Mouse (Mus musculus) heart, embryonic 15.5 days (tissue): ENCODE data around the gene Ppp2ca. TPM values are rescaled to one million over a fixed set of nuclear protein-coding genes. Genes with fewer than 3 reads are reported as not detected.

Experiments used
- ATAC-seq: fragments of 200-750 bp; cut with Nextera tagmentation; replicated peaks from 2 replicates; pipeline ENCODE4 v1.8.0; 2017; ENCODE audit warnings: low read depth, moderate TSS enrichment; ENCODE audit not compliant: insufficient number of reproducible peaks, insufficient read depth, low FRiP score
- H3K27ac ChIP-seq: fragments of 300-500 bp; sonication (generic); 2 replicates; pipeline ENCODE4 v1.5.1; 2015; ENCODE audit warnings: mild to moderate bottlenecking, inconsistent platforms
- H3K27me3 ChIP-seq: fragments of 300-500 bp; sonication (generic); 2 replicates; pipeline ENCODE4 v1.6.1; 2015; ENCODE audit warnings: inconsistent platforms
- H3K36me3 ChIP-seq: fragments of 300-500 bp; sonication (generic); 2 replicates; pipeline ENCODE4 v1.6.1; 2015; ENCODE audit warnings: mild to moderate bottlenecking, inconsistent platforms
- H3K4me1 ChIP-seq: fragments of 300-500 bp; sonication (generic); replicated peaks from 2 replicates; pipeline ENCODE4 v1.6.1; 2015; ENCODE audit warnings: inconsistent platforms
- H3K4me2 ChIP-seq: fragments of 300-500 bp; sonication (generic); 2 replicates; pipeline ENCODE4 v1.6.1; 2015; ENCODE audit warnings: inconsistent platforms, mild to moderate bottlenecking, moderate library complexity
- H3K4me3 ChIP-seq: fragments of 300-500 bp; sonication (generic); 2 replicates; pipeline ENCODE4 v1.5.1; 2015; ENCODE audit warnings: mild to moderate bottlenecking, inconsistent platforms
- H3K9ac ChIP-seq: fragments of 300-500 bp; sonication (generic); 2 replicates; pipeline ENCODE4 v1.6.1; 2015; ENCODE audit warnings: mild to moderate bottlenecking, inconsistent platforms
- H3K9me3 ChIP-seq: fragments of 300-500 bp; sonication (generic); replicated peaks from 2 replicates; pipeline ENCODE4 v1.6.1; 2016; ENCODE audit warnings: inconsistent platforms
- WGBS: fragments of 180-500 bp; shearing (Covaris S2); methylation state at CpG from one replicate; pipeline ENCODE4 v1.1.7; 2015; ENCODE audit warnings: mixed read lengths; 5-methylcytosine and 5-hydroxymethylcytosine counted together
- polyA plus RNA-seq: library from polyadenylated mRNA; unstranded; fragments of >200 nt; fragmentation: Nextera tagmentation; extraction: Ambion mirVana; gene quantifications from 2 replicates; pipeline ENCODE4 v1.2.1, GENCODE M21; 2015

Ppp2ca gene
- polyA plus RNA-seq, 1 experiment from 2014 or later: 62.0 TPM

DNA sequence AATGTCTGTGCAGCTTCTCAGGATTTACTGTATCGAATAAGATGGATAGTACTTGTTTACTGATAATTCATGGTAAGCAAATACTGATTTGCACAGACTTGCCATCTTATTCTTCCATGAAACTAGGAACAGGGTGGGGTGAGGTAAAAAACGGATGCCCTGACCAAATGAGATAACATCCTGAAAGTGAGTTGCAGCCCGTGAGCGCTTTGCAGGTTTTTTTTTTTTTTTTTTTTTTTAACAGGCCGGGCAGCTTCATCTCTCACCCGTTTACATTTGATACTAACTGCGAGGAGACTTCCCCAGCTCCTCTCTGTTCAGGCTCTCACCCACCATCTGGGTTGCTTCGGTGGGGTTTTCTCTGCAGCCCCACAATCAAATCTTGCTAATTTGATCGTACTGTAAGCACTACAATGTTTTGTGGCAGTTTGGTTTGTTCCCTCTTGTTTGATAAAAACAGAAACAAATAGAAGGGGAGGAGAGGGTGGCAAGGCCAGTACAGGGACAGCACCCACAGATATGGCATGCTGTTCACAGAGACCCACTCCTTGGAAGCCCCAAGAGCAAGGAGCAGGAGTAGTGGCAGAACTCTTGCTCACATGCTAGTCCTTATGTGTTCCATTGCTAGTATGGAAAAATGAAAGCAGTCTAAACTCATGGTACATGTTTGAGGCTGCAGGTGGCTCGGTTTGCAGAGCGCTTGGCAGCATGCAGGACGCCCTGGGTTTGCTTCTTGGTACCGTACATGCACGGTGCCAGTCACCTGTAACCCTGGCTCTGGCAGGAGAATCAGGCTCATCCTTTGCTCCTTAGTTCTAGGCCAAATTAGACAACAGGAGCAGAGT, 23.6 kb upstream of the Ppp2ca start:
- Histone ChIP-seq H3K27me3 (no peaks in the 10 kb centered on the region), H3K36me3 (no peaks in the 10 kb centered on the region), H3K4me3 (no peak overlapping the region), H3K9ac (no peak overlapping the region), H3K4me2 (no peak overlapping the region), H3K4me1 (peaks cover 13% of the 10 kb centered on the region), H3K9me3 (no peaks in the 10 kb centered on the region), H3K27ac (no peak overlapping the region)
- 56% methylated on average over 14 of the region's 14 CpGs for WGBS
- ATAC-seq: no peak

DNA sequence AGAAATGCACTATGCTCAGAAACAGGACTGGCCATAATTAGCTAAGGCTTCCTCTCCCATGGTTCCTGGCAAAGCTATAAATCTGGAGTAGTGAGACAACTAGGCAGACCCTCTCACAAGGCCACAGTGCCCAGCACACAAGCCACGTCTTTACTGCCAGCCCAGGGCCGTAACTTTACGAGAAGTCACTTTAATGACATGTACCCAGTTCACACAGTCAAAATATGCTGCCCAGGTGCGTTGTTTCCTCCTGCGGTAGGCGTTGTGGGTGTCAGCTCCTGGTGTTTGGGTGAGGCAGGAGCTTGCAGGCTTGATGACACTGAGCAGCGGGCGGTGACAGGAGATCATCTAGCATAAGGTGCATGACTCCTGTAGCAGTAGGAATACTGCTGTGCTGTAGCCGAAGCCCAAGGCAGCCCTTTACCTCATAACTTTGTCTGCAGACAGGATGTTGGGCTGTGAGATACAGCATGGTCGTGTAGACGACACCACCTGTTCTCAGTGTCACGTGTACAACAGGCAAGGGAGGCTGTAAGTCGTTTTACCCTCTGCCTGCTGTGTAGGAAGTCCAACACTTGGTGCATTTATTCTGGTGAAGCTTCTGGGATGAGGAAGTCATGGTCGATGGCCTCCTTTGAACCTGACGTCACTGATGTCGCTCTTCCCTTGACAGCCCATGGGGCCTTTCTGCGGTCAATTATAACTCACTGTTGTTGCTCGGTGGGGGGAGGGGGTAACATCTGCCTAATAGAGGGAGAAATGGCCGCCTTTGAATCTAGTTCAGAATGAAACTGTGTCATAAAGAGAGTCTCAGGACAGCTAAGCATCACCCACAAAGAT, 22.5 kb upstream of the Ppp2ca start:
- no peaks in the 10 kb centered on the region for H3K9me3 ChIP-seq
- H3K4me2 ChIP-seq: no peak overlapping the region
- no peak overlapping the region for H3K27ac ChIP-seq
- no peaks in the 10 kb centered on the region for H3K27me3 ChIP-seq
- ATAC-seq: no peak
- H3K36me3 ChIP-seq: no peaks in the 10 kb centered on the region
- WGBS: 69% methylated on average over 19 of the region's 19 CpGs
- no peak overlapping the region for H3K4me3 ChIP-seq
- H3K4me1 ChIP-seq: peaks cover 15% of the 10 kb centered on the region
- H3K9ac ChIP-seq: no peak overlapping the region

DNA sequence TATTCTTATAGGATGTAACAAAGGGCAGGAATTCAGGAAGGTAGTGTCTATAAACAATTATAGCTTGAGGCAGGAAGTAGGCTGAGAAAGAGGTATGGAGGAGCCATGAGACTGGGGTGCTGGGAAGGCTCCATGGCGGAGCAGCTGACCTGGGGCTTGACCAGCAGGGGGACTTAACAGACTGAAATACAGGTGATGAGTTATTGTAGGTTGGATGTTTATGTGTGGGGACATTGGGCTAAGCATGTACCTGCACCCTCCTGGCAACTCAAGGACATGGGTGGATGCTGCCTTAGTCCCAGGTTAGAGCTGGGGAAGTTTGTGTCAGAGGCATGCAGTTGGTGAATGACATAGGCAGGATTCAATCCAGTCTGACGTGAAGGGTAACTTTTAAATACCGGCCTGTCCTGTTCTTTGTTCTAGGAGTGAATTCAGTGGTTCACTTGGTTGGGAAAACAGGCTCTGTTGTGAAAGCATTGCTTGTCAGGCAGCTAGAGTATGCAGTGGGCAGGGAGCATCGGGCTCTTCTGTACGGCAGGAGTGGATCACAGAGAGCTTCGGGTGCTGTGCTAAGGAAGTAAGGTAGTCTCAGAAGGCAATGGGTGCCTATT, 21.6 kb upstream of the Ppp2ca start:
- H3K27ac ChIP-seq: no peak overlapping the region
- no peak overlapping the region for H3K4me2 ChIP-seq
- no peaks in the 10 kb centered on the region for H3K27me3 ChIP-seq
- peaks cover 15% of the 10 kb centered on the region for H3K4me1 ChIP-seq
- 87% methylated on average over 6 of the region's 6 CpGs for WGBS
- no peaks in the 10 kb centered on the region for H3K36me3 ChIP-seq
- no peak overlapping the region for H3K4me3 ChIP-seq
- no peak for ATAC-seq
- H3K9ac ChIP-seq: no peak overlapping the region
- no peaks in the 10 kb centered on the region for H3K9me3 ChIP-seq

DNA sequence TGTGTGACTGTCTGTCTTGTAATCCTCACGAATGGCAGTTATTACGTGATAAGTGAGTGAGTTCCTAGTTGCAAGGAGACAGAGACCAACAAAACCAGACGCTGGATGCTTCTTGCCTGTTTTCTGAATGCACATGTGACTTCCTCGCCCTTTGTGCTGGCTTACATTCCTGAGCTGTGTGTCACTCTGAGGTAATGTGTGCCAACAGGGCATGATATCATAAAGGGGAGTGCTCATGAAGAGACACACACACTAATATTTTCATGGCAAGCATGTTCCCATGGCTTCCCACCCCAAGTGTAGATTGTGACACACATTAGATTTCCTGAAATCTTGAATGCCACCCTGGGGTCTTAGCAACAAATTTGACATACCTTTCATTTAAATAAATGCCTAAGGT, 20.5 kb upstream of the Ppp2ca start:
- Histone ChIP-seq H3K4me3 (no peak overlapping the region), H3K4me2 (no peak overlapping the region), H3K9ac (no peak overlapping the region), H3K27ac (peak overlapping the region; percentile 39), H3K27me3 (no peaks in the 10 kb centered on the region), H3K9me3 (no peaks in the 10 kb centered on the region), H3K4me1 (peaks cover 15% of the 10 kb centered on the region), H3K36me3 (no peaks in the 10 kb centered on the region)
- ATAC-seq: 0 out of 2 replicates have a peak, but pooled peaks have one; percentile 41
- WGBS: 39% methylated on average over 4 of the region's 4 CpGs

DNA sequence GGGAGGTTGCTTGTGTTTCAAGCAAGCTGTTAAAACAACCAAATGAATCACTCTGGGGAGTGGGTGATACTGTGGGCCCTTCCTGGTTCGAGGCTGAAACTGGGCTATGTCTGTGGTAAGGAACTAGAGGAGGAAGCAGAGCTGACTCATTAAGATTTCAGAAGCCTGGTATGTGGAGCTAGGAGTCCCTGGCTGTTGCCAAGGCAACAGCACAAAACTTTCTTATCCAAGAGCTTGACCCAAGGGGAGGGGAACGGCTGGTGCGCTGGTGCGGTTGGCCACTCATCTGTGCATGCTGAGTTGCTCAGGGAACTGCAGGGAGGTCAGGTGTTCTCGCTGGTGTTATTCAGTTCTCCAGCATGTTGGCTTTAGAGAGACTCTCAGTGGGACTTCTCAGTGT, 18.5 kb upstream of the Ppp2ca start:
- H3K9ac ChIP-seq: no peak overlapping the region
- ATAC-seq: no peak; the same call in 1 of the 2 replicates

DNA sequence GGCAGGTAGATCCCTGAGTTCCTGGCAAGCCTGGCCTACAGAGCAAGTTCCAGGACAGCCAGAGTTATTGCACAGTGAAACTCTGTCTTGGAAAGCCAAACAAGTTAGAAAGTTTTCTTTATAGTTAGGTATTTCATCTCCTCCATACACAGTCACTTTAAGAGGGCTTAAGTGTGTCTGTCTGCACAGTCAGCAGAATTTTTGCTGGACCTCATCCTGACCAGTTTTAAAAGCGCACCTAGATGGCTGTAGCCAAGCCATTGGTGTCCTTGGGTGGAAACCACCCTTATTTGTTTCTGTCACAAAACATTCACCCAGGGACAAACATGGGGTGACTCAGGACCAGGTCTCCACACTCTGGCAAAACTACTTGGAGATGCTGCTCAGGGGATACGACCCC, 17.8 kb upstream of the Ppp2ca start:
- 92% methylated on average over 2 of the region's 2 CpGs for WGBS
- no peaks in the 10 kb centered on the region for H3K9me3 ChIP-seq
- H3K9ac ChIP-seq: no peak overlapping the region
- no peak for ATAC-seq
- peaks cover 15% of the 10 kb centered on the region for H3K4me1 ChIP-seq
- no peaks in the 10 kb centered on the region for H3K27me3 ChIP-seq
- H3K27ac ChIP-seq: no peak overlapping the region
- H3K4me3 ChIP-seq: no peak overlapping the region
- H3K36me3 ChIP-seq: no peaks in the 10 kb centered on the region
- no peak overlapping the region for H3K4me2 ChIP-seq

More for the DNA sequence above, 18.5 kb upstream of the Ppp2ca start:
- H3K27ac ChIP-seq: no peak overlapping the region
- peaks cover 15% of the 10 kb centered on the region for H3K4me1 ChIP-seq
- H3K4me3 ChIP-seq: no peak overlapping the region
- H3K9me3 ChIP-seq: no peaks in the 10 kb centered on the region
- H3K36me3 ChIP-seq: no peaks in the 10 kb centered on the region
- no peak overlapping the region for H3K4me2 ChIP-seq
- 28% methylated on average over 5 of the region's 5 CpGs for WGBS
- H3K27me3 ChIP-seq: no peaks in the 10 kb centered on the region

DNA sequence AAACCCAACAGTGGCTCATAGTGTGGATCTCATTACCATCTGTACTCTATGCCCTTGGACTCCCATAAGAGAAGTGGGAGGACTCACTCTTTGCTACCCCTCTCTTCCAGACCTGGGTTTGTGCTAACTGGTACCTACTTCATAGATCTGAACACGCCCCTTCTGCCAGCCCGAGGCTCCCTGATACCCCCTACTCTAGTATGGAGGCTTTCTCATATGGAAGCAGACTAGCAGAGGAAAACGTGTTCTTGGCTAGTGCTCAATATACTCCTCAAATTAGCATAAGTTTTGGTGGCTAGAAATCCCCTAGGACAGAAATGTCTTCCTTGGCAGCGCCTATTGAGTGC, 12.7 kb upstream of the Ppp2ca start:
- Histone ChIP-seq H3K4me2 (peak overlapping the region; percentile 41), H3K27ac (peak overlapping the region; percentile 77), H3K27me3 (no peaks in the 10 kb centered on the region), H3K9me3 (no peaks in the 10 kb centered on the region), H3K36me3 (no peaks in the 10 kb centered on the region), H3K4me3 (no peak overlapping the region), H3K4me1 (peaks cover 28% of the 10 kb centered on the region), H3K9ac (no peak overlapping the region)
- 53% methylated on average over 4 of the region's 4 CpGs for WGBS
- no peak for ATAC-seq

DNA sequence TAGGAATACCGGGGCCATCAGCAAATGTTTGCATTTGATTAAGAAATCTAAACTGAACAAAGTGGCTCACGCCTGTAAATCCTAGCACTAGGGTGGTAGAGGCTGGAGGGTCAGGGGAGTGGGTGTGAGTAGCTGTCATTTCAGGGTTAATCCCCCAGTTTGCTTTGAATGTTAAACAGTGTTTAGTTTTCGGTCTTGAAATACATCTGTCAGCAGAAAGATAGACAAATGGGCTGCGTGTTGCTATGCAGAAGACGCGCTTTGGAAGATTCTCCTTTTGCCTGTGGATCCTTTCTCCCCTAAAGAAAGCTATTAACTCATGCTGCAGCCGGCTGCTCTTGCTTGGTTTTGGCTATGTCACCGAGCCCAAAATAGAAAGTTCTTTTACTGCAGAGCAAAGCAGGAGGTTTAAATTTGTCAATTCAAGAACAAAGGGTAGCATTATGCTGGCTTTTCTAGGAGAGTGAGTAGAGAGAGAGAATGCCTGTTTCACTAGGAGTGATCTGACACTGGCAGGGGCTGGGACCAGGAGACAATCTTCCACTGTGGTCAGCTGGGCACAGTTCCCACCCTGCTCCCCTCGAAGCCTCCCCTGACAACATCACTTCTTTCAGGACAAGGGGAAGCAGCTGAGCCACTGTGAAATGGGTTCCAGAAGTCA, 12.1 kb upstream of the Ppp2ca start:
- H3K27ac ChIP-seq: peak overlapping the region; percentile 77
- no peaks in the 10 kb centered on the region for H3K27me3 ChIP-seq
- H3K4me2 ChIP-seq: peak overlapping the region; percentile 41
- H3K9ac ChIP-seq: peak overlapping the region; percentile 20; the same call in 1 of the 2 replicates
- no peak overlapping the region for H3K4me3 ChIP-seq
- no peak; the same call in 1 of the 2 replicates for ATAC-seq
- WGBS: 32% methylated on average over 9 of the region's 9 CpGs
- H3K9me3 ChIP-seq: no peaks in the 10 kb centered on the region
- H3K4me1 ChIP-seq: peaks cover 28% of the 10 kb centered on the region
- H3K36me3 ChIP-seq: no peaks in the 10 kb centered on the region

DNA sequence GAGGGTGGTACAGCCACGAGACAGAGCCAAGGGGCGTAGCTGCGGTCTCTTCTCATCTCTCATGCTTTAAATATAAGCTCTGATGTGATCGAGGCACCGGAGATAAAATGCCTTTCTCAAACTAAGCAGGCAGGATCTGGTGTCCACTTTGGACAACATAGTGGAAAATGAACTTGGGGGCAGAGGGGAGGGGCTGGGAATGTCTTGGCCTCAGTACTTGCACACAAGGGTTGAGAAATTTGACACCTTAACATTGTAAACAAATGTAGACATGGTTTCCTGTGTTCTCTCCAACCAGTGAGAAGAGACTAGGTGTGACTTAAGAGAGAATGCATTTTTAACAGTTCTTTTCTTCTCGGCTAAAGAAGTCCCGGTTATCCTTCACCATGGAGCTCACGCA, 9.2 kb upstream of the Ppp2ca start:
- Histone ChIP-seq H3K4me2 (peak overlapping the region; percentile 14), H3K9ac (no peak overlapping the region), H3K4me3 (no peak overlapping the region), H3K4me1 (peaks cover 28% of the 10 kb centered on the region), H3K27ac (peak overlapping the region; percentile 15; the same call in 1 of the 2 replicates), H3K27me3 (no peaks in the 10 kb centered on the region), H3K9me3 (no peaks in the 10 kb centered on the region), H3K36me3 (no peaks in the 10 kb centered on the region)
- WGBS: 37% methylated on average over 8 of the region's 8 CpGs
- ATAC-seq: 0 out of 2 replicates have a peak, but pooled peaks have one; percentile 42

DNA sequence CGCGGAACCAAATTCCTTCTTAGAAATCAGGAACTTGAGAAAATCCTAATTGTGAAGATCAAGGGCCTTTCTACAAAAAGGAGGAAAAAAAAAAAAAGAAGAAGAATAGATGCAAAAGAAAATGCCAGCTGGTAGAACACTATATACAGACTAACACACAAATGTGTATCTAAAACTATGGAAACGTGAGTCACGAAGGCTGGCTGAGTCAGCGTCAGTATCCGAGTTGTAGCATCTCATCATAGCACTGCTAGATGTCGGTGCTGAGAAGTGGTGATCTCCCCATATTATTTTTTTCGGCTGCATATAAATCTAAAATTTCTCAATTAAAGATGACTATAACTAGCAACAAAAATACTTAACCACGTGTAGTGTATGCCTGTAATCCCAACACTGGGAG, 7.2 kb upstream of the Ppp2ca start:
- WGBS: 87% methylated on average over 9 of the region's 9 CpGs
- ATAC-seq: no peak
- H3K4me1 ChIP-seq: peaks cover 26% of the 10 kb centered on the region

DNA sequence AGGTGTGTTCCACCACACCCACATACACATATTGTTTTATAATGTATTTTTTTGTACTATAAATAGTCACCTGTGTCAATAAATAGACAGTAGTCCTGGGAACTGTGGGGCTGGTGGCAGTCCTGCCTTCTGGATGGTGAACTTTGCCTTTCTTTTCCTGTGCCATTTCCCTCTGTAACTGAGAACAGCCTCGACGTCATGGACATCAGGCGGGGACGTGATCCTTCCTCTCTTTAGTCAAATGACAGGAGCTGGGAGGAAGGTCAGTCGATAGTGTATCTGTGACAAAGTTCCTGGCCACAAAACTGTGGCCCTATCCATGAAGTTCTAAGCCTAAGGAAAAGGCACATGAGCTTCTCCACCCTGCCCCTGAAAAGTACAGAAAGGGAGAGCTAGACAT, 3.9 kb upstream of the Ppp2ca start:
- no peak overlapping the region for H3K4me2 ChIP-seq
- WGBS: 58% methylated on average over 5 of the region's 5 CpGs
- H3K4me3 ChIP-seq: no peak overlapping the region
- H3K9me3 ChIP-seq: no peaks in the 10 kb centered on the region
- peak overlapping the region; percentile 20; the same call in 1 of the 2 replicates for H3K27ac ChIP-seq
- ATAC-seq: no peak
- no peaks in the 10 kb centered on the region for H3K27me3 ChIP-seq
- no peaks in the 10 kb centered on the region for H3K36me3 ChIP-seq
- peaks cover 18% of the 10 kb centered on the region for H3K4me1 ChIP-seq
- H3K9ac ChIP-seq: no peak overlapping the region; the same call in 1 of the 2 replicates

More for the DNA sequence above, 7.2 kb upstream of the Ppp2ca start:
- Histone ChIP-seq H3K4me2 (no peak overlapping the region), H3K4me3 (no peak overlapping the region), H3K9ac (no peak overlapping the region), H3K27ac (no peak overlapping the region), H3K9me3 (no peaks in the 10 kb centered on the region), H3K27me3 (no peaks in the 10 kb centered on the region), H3K36me3 (no peaks in the 10 kb centered on the region)
